Mouse (Mus musculus): Measurements from ENCODE around the gene Ptch2.

GRCm38 (mm10) chr4:117120052-117120444, 24.2 kb downstream of the Ptch2 start:
- TF ChIP-seq CTCF (IDR thresholded peaks at IDR 0.05; ENCODE audit: control insufficient read depth, insufficient read depth, low read length) (no peak), POLR2A (IDR thresholded peaks at IDR 0.05; ENCODE audit: borderline replicate concordance, control insufficient read depth, low read depth, low read length) (no peak)
